In the genomic region with DNA sequence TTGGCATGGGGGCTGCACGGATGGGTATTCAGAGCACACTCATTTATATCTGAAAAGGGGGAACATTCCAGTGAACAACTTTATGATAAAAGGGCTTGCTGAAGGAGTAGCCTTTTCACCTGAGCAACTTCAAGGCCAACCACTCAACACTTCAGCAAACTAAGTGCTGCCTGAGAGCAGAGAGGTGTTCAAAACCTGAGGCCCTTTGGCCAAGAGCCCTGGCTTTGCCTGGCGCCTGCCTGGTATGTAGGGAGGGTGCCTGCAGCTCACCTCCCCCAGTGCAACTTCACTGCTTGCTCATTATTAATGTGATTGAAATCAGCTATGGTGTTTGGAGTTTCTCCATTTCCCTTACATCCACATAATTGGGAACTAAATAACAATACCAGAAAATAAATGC, we compare ENCODE assay signal across 24 mouse cellular contexts. TPM values are rescaled to one million over a fixed set of nuclear protein-coding genes. Genes with fewer than 3 reads are reported as not detected.
DNase-seq lines count a peak whose midpoint lies in the region; ATAC-seq and TF ChIP-seq lines count a peak whose summit lies in the region.
"Had no signal": no experiment of that assay in that cellular context is flagged by ENCODE, and none has a peak within 500 bp of the region (broad histone marks: within the 10 kb centered on the region; RNA-seq: fewer than 3 reads in every experiment).

No protein-coding gene starts in this region.

- no peaks in the 10 kb centered on the region for H3K36me3 ChIP-seq in kidney, adult 2 months (ENCODE audit: control insufficient read depth, insufficient read depth, low read length)
- no peaks in the 10 kb centered on the region for H3K36me3 ChIP-seq in kidney, embryonic 14.5 days (ENCODE audit: control insufficient read depth, insufficient read depth, low read length)
- no peaks in the 10 kb centered on the region for H3K36me3 ChIP-seq in lung, embryonic 15.5 days
- no peaks in the 10 kb centered on the region for H3K36me3 ChIP-seq in forebrain, embryonic 15.5 days
- H3K36me3 ChIP-seq: forebrain, embryonic 10.5 days; heart, embryonic 12.5 days; heart, embryonic 15.5 days; hindbrain, embryonic 10.5 days; hindbrain, embryonic 13.5 days had no signal

- H3K4me1 ChIP-seq in kidney, adult 2 months (ENCODE audit: control insufficient read depth, insufficient read depth, low read length) = no peaks in the 10 kb centered on the region
- H3K4me1 ChIP-seq in kidney, embryonic 14.5 days (ENCODE audit: control insufficient read depth, insufficient read depth, low read length) = no peaks in the 10 kb centered on the region
- H3K4me1 ChIP-seq in lung, embryonic 15.5 days = no peaks in the 10 kb centered on the region
- no peaks in the 10 kb centered on the region for H3K4me1 ChIP-seq in forebrain, embryonic 15.5 days
- H3K4me1 ChIP-seq: forebrain, embryonic 10.5 days; forebrain, embryonic 13.5 days; heart, embryonic 12.5 days; heart, embryonic 15.5 days; hindbrain, embryonic 10.5 days; hindbrain, embryonic 13.5 days had no signal

- H3K4me3 ChIP-seq in kidney, adult 2 months (ENCODE audit: insufficient read depth, low read depth, low read length) = no peak overlapping the region
- no peak overlapping the region for H3K4me3 ChIP-seq in kidney, embryonic 14.5 days (ENCODE audit: low read length)
- no peak overlapping the region for H3K4me3 ChIP-seq in lung, embryonic 15.5 days
- no peak overlapping the region for H3K4me3 ChIP-seq in forebrain, embryonic 15.5 days
- H3K4me3 ChIP-seq: forebrain, embryonic 10.5 days; forebrain, embryonic 13.5 days; heart, embryonic 12.5 days; heart, embryonic 15.5 days; hindbrain, embryonic 10.5 days; hindbrain, embryonic 13.5 days had no signal

- no peak overlapping the region for H3K27ac ChIP-seq in kidney, adult 2 months (ENCODE audit: insufficient read depth, low read depth, low read length)
- H3K27ac ChIP-seq in kidney, embryonic 14.5 days (ENCODE audit: low read depth, low read length) = no peak overlapping the region
- 0 out of 2 replicates have a peak overlapping the region, but pooled peaks have one; percentile 6 for H3K27ac ChIP-seq in lung, embryonic 15.5 days
- no peak overlapping the region for H3K27ac ChIP-seq in forebrain, embryonic 15.5 days (replicated peaks)
- H3K27ac ChIP-seq: forebrain, embryonic 10.5 days; forebrain, embryonic 13.5 days; heart, embryonic 15.5 days; hindbrain, embryonic 10.5 days; hindbrain, embryonic 13.5 days had no signal

- H3K9me3 ChIP-seq in kidney, embryonic 14.5 days (ENCODE audit: control insufficient read depth, low read length) = no peaks in the 10 kb centered on the region
- H3K9me3 ChIP-seq in lung, embryonic 15.5 days = no peaks in the 10 kb centered on the region
- no peaks in the 10 kb centered on the region for H3K9me3 ChIP-seq in forebrain, embryonic 15.5 days
- H3K9me3 ChIP-seq: forebrain, embryonic 10.5 days; forebrain, embryonic 13.5 days; heart, embryonic 12.5 days; heart, embryonic 15.5 days; hindbrain, embryonic 10.5 days; hindbrain, embryonic 13.5 days had no signal

- H3K27me3 ChIP-seq in kidney, adult 2 months (replicated peaks; ENCODE audit: control insufficient read depth, insufficient read depth, low read length) = no peaks in the 10 kb centered on the region
- no peaks in the 10 kb centered on the region for H3K27me3 ChIP-seq in kidney, embryonic 14.5 days (ENCODE audit: control insufficient read depth, insufficient read depth, low read length)
- no peaks in the 10 kb centered on the region for H3K27me3 ChIP-seq in lung, embryonic 15.5 days
- H3K27me3 ChIP-seq in forebrain, embryonic 15.5 days = no peaks in the 10 kb centered on the region
- H3K27me3 ChIP-seq: forebrain, embryonic 13.5 days; heart, embryonic 12.5 days; heart, embryonic 15.5 days had no signal

- H3K4me2 ChIP-seq in kidney, embryonic 14.5 days (replicated peaks; ENCODE audit: low read depth, low read length) = no peak overlapping the region
- no peak overlapping the region for H3K4me2 ChIP-seq in lung, embryonic 15.5 days
- H3K4me2 ChIP-seq in forebrain, embryonic 15.5 days (replicated peaks) = no peak overlapping the region
- H3K4me2 ChIP-seq: forebrain, embryonic 13.5 days; heart, embryonic 12.5 days; heart, embryonic 15.5 days; hindbrain, embryonic 13.5 days had no signal

- DNase-seq in kidney, adult 2 months = peak; percentile 19
- DNase-seq in lung, postnatal 10 days = peak; percentile 3
- no peak for DNase-seq in gastrocnemius, adult 18-20 months (ENCODE audit: low spot score)
- no peak for DNase-seq in urinary bladder, adult 2 months (ENCODE audit: low spot score)
- DNase-seq: adrenal gland, adult 8-10 months; adrenal gland, postnatal 25 days; cerebellum, adult 11-12 months; cerebellum, adult 8-10 months; cerebellum, postnatal 14 days; forebrain, postnatal 0 days; gastrocnemius, postnatal 25 days; heart, adult 18-20 months; heart, postnatal 10 days; heart, postnatal 36 days had no signal

- ATAC-seq in kidney, embryonic 14.5 days (ENCODE audit: low FRiP score, low TSS enrichment) = no peak
- no peak for ATAC-seq in lung, embryonic 15.5 days (ENCODE audit: borderline replicate concordance, extremely low read depth, low FRiP score, low TSS enrichment)
- ATAC-seq in forebrain, embryonic 15.5 days (replicated peaks) = no peak
- ATAC-seq: activated CD4-positive, CD25-positive, alpha-beta regulatory T cell, adult 4 months; forebrain, embryonic 13.5 days; forebrain, postnatal 0 days had no signal

- no peak for TF ChIP-seq POLR2A in kidney, adult 2 months (IDR thresholded peaks at IDR 0.05; ENCODE audit: low read depth, low read length)

- WGBS in kidney, adult 2 months = 64% methylated on average over 2 of the region's 2 CpGs
- 73% methylated on average over 2 of the region's 2 CpGs for WGBS in kidney, embryonic 14.5 days
- 45% methylated on average over 2 of the region's 2 CpGs for WGBS in lung, embryonic 15.5 days
- WGBS in forebrain, embryonic 15.5 days = 76% methylated on average over 2 of the region's 2 CpGs

- H3K9ac ChIP-seq in kidney, embryonic 14.5 days (ENCODE audit: low read depth, low read length) = no peak overlapping the region
- H3K9ac ChIP-seq in lung, embryonic 15.5 days = no peak overlapping the region
- H3K9ac ChIP-seq in forebrain, embryonic 15.5 days (replicated peaks) = no peak overlapping the region
- H3K9ac ChIP-seq: forebrain, embryonic 13.5 days; forebrain, postnatal 0 days; heart, embryonic 12.5 days; heart, embryonic 15.5 days; hindbrain, embryonic 13.5 days had no signal

- TF ChIP-seq CTCF in kidney, adult 2 months (conservative IDR thresholded peaks at IDR 0.05; ENCODE audit: insufficient read depth, insufficient read length, low read depth, low read length) = no peak

RNA-seq across cellular contexts. Expression of gene Tceanc, which starts 28.1 kb away (rescaled TPM):
- polyA plus RNA-seq in kidney, adult 2 months (2012; rRNA removed) = 0.88 and 1.0 TPM in 2 replicates
- polyA plus RNA-seq in kidney, embryonic 14.5 days (2014; fragmentation: Nextera tagmentation; extraction: Ambion mirVana) = 5.7 and 9.9 TPM in 2 replicates
- polyA plus RNA-seq in lung, embryonic 15.5 days (2015; fragmentation: Nextera tagmentation; extraction: Ambion mirVana) = 6.6 and 7.9 TPM in 2 replicates
- total RNA-seq in gastrocnemius, adult 18-20 months (2021) = 1 to 10 TPM; 1.5 to 4.4 TPM
- 2.5 and 2.6 TPM in 2 replicates for polyA plus RNA-seq in urinary bladder, adult 2 months (2012; rRNA removed)
- 7.8 and 8.1 TPM in 2 replicates for polyA plus RNA-seq in forebrain, embryonic 15.5 days (2015; fragmentation: Nextera tagmentation; extraction: Ambion mirVana)

RNA-seq across cellular contexts. Expression of gene Egfl6, which starts 39.0 kb away (rescaled TPM):
- 7.0 and 8.6 TPM in 2 replicates for polyA plus RNA-seq in kidney, adult 2 months (2012; rRNA removed)
- 8.4 TPM in 2 replicates for polyA plus RNA-seq in kidney, embryonic 14.5 days (2014; fragmentation: Nextera tagmentation; extraction: Ambion mirVana)
- polyA plus RNA-seq in lung, embryonic 15.5 days (2015; fragmentation: Nextera tagmentation; extraction: Ambion mirVana) = 58.5 and 76.9 TPM in 2 replicates
- under 1 TPM; 0.11 to 0.38 TPM for total RNA-seq in gastrocnemius, adult 18-20 months (2021)
- polyA plus RNA-seq in urinary bladder, adult 2 months (2012; rRNA removed) = 2.8 and 3.2 TPM in 2 replicates
- 1.9 TPM in 2 replicates for polyA plus RNA-seq in forebrain, embryonic 15.5 days (2015; fragmentation: Nextera tagmentation; extraction: Ambion mirVana)
- polyA plus RNA-seq: activated CD4-positive, CD25-positive, alpha-beta regulatory T cell, adult 4 months had no signal

Comparison
In these comparisons a context has a peak if more than half of its experiments do, and no peak if none do; other contexts are left out.
1. DNase-seq: peak in kidney, adult 2 months (single experiment) and lung, postnatal 10 days (single experiment); none in gastrocnemius, adult 18-20 months (single experiment) and urinary bladder, adult 2 months (single experiment).